In genomic region chr9:80313610-80314009, GRCm38 (mm10) we compare ENCODE assay signal across 23 mouse cellular contexts.
A peak's percentile ranks its signal among the peaks of the same experiment; 100 is the strongest.
DNase-seq lines count a peak whose midpoint lies in the region; ATAC-seq and TF ChIP-seq lines count a peak whose summit lies in the region.
"Had no signal": no experiment of that assay in that cellular context is flagged by ENCODE, and none has a peak within 500 bp of the region (broad histone marks: within the 10 kb centered on the region; RNA-seq: fewer than 3 reads in every experiment).

No protein-coding gene starts in this region.

- peak; percentile 50 for DNase-seq in thymus, postnatal 0 days (ENCODE audit: low spot score)
- DNase-seq in thymus, postnatal 36 days, result no peak
- DNase-seq in liver, postnatal 0 days, result no peak
- DNase-seq in yolk sac, embryonic 10.5 days (ENCODE audit: low spot score), result peak; percentile 35
- no peak for DNase-seq in adrenal gland, adult 8-10 months
- DNase-seq in cerebellum, adult 9-11 months, result no peak
- no peak for DNase-seq in gastrocnemius, adult 2 months
- DNase-seq: adrenal gland, postnatal 14 days; B cell, adult 2 months; cerebellum, adult 11 months; cerebellum, postnatal 36 days; kidney, adult 18-20 months; kidney, postnatal 14 days; lung, postnatal 14 days; right cerebral cortex, postnatal 14 days; spleen, adult 18-20 months had no signal

- peak; percentile 72 for ATAC-seq in inflammation-experienced regulatory T-cells, adult 6 months
- ATAC-seq in liver, postnatal 0 days, result peak; percentile 66
- ATAC-seq: midbrain, embryonic 13.5 days had no signal

- no peak overlapping the region for H3K4me3 ChIP-seq in liver, postnatal 0 days (ENCODE audit: low read depth, low read length)
- H3K4me3 ChIP-seq in gastrocnemius, adult 2 months, result no peak overlapping the region
- H3K4me3 ChIP-seq: embryonic facial prominence, embryonic 15.5 days; forebrain, embryonic 10.5 days; heart, embryonic 12.5 days; hindbrain, embryonic 13.5 days; limb, embryonic 15.5 days; midbrain, embryonic 13.5 days had no signal

- 0 out of 2 replicates have a peak, but pooled peaks cover under 1% of the 10 kb centered on the region for H3K36me3 ChIP-seq in liver, postnatal 0 days (replicated peaks; ENCODE audit: insufficient read depth, low read length)
- H3K36me3 ChIP-seq: embryonic facial prominence, embryonic 15.5 days; forebrain, embryonic 10.5 days; heart, embryonic 12.5 days; hindbrain, embryonic 13.5 days; limb, embryonic 15.5 days; midbrain, embryonic 13.5 days had no signal

- intact Hi-C loops in gastrocnemius, adult 2 months (cut with DNase I), result no loop called here

- H3K27ac ChIP-seq in liver, postnatal 0 days (ENCODE audit: low read depth), result no peak overlapping the region
- H3K27ac ChIP-seq in gastrocnemius, adult 2 months, result no peak overlapping the region
- H3K27ac ChIP-seq: embryonic facial prominence, embryonic 15.5 days; forebrain, embryonic 10.5 days; hindbrain, embryonic 13.5 days; limb, embryonic 15.5 days; midbrain, embryonic 13.5 days had no signal

- TF ChIP-seq CTCF in liver, postnatal 0 days (IDR thresholded peaks at IDR 0.05; ENCODE audit: low read depth), result no peak
- no peak for TF ChIP-seq CTCF in gastrocnemius, adult 2 months (IDR thresholded peaks at IDR 0.05)

- no peaks in the 10 kb centered on the region for H3K4me1 ChIP-seq in liver, postnatal 0 days (ENCODE audit: insufficient read depth)
- H3K4me1 ChIP-seq: embryonic facial prominence, embryonic 15.5 days; forebrain, embryonic 10.5 days; hindbrain, embryonic 13.5 days; limb, embryonic 15.5 days; midbrain, embryonic 13.5 days had no signal

- TF ChIP-seq EP300 in liver, postnatal 0 days (IDR thresholded peaks at IDR 0.05; ENCODE audit: low read depth), result no peak

- no peak overlapping the region for H3K9ac ChIP-seq in liver, postnatal 0 days (replicated peaks)
- H3K9ac ChIP-seq: embryonic facial prominence, embryonic 15.5 days; heart, embryonic 12.5 days; hindbrain, embryonic 13.5 days; limb, embryonic 15.5 days; midbrain, embryonic 13.5 days had no signal

- no peaks in the 10 kb centered on the region for H3K27me3 ChIP-seq in liver, postnatal 0 days (ENCODE audit: insufficient read depth, low read length)
- H3K27me3 ChIP-seq: embryonic facial prominence, embryonic 15.5 days; heart, embryonic 12.5 days; hindbrain, embryonic 13.5 days; limb, embryonic 15.5 days; midbrain, embryonic 13.5 days had no signal

- no peaks in the 10 kb centered on the region for H3K9me3 ChIP-seq in liver, postnatal 0 days (ENCODE audit: low read length)
- H3K9me3 ChIP-seq: embryonic facial prominence, embryonic 15.5 days; forebrain, embryonic 10.5 days; hindbrain, embryonic 13.5 days; limb, embryonic 15.5 days; midbrain, embryonic 13.5 days had no signal

- H3K4me2 ChIP-seq in liver, postnatal 0 days (ENCODE audit: low read depth, low read length), result no peak overlapping the region
- H3K4me2 ChIP-seq: embryonic facial prominence, embryonic 15.5 days; heart, embryonic 12.5 days; hindbrain, embryonic 13.5 days; limb, embryonic 15.5 days; midbrain, embryonic 13.5 days had no signal

- WGBS in liver, postnatal 0 days (ENCODE audit: insufficient replicate concordance), result 59% methylated on average over 5 of the region's 5 CpGs

Comparison
In these comparisons a context has a peak if more than half of its experiments do, and no peak if none do; other contexts are left out.
1. DNase-seq: peak in thymus, postnatal 0 days (single experiment) and yolk sac, embryonic 10.5 days (single experiment); none in thymus, postnatal 36 days (0 of 2), liver, postnatal 0 days (single experiment), adrenal gland, adult 8-10 months (single experiment), cerebellum, adult 9-11 months (single experiment) and gastrocnemius, adult 2 months (single experiment).